Mouse (Mus musculus): ENCODE measurements at regions not wholly inside any gene's neighbourhood (a gene's known extent, or its start where the extent isn't known, plus 50 kb on each side); places are given as distances from the start of the nearest gene placed in this dataset.

GRCm38 (mm10) chr17:75936686-75937380 is 385.1 kb upstream of the Fam98a start:
- Histone ChIP-seq H3K4me3 (ENCODE audit: low read depth, low read length) (no peak overlapping the region), H3K9ac (no peak overlapping the region), H3K4me1 (ENCODE audit: insufficient read depth) (no peaks in the 10 kb centered on the region), H3K36me3 (ENCODE audit: insufficient read depth) (no peaks in the 10 kb centered on the region), H3K4me2 (no peak overlapping the region), H3K27ac (ENCODE audit: low read depth) (no peak overlapping the region), H3K27me3 (ENCODE audit: insufficient read depth, low read length) (no peaks in the 10 kb centered on the region), H3K9me3 (ENCODE audit: low read depth, low read length) (no peaks in the 10 kb centered on the region)
- DNase-seq = no peak
- 79% methylated on average over 6 of the region's 6 CpGs for WGBS
- TF ChIP-seq CTCF (IDR thresholded peaks at IDR 0.05; ENCODE audit: low read depth) = no peak
- no peak for ATAC-seq (ENCODE audit: insufficient read depth)

- DNase-seq (peak; percentile 76), ATAC-seq (ENCODE audit: insufficient read depth) (peak; percentile 60; the same call in 1 of the 2 replicates)
- H3K9ac ChIP-seq = no peak overlapping the region
- 52% methylated on average over 1 of the region's 1 CpGs for WGBS
- no peaks in the 10 kb centered on the region for H3K9me3 ChIP-seq (ENCODE audit: low read depth, low read length)
- H3K4me3 ChIP-seq (ENCODE audit: low read depth, low read length) = no peak overlapping the region
- H3K27ac ChIP-seq (ENCODE audit: low read depth) = no peak overlapping the region
- TF ChIP-seq CTCF (IDR thresholded peaks at IDR 0.05; ENCODE audit: low read depth) = peak; percentile 82
- no peaks in the 10 kb centered on the region for H3K36me3 ChIP-seq (ENCODE audit: insufficient read depth)
- no peaks in the 10 kb centered on the region for H3K4me1 ChIP-seq (ENCODE audit: insufficient read depth)
- no peaks in the 10 kb centered on the region for H3K27me3 ChIP-seq (ENCODE audit: insufficient read depth, low read length)
- no peak overlapping the region for H3K4me2 ChIP-seq
Measured at GRCm38 (mm10) chr17:75931022-75931421, 379.3 kb upstream of the Fam98a start.

GRCm38 (mm10) chr17:75920240-75920639 is 368.5 kb upstream of the Fam98a start:
- no peak for ATAC-seq (ENCODE audit: insufficient read depth)
- H3K4me2 ChIP-seq = no peak overlapping the region
- TF ChIP-seq CTCF (IDR thresholded peaks at IDR 0.05; ENCODE audit: low read depth) = no peak
- no peak overlapping the region for H3K9ac ChIP-seq
- no peaks in the 10 kb centered on the region for H3K27me3 ChIP-seq (ENCODE audit: insufficient read depth, low read length)
- no peaks in the 10 kb centered on the region for H3K9me3 ChIP-seq (ENCODE audit: low read depth, low read length)
- no peak for DNase-seq
- H3K27ac ChIP-seq (ENCODE audit: low read depth) = no peak overlapping the region
- H3K36me3 ChIP-seq (ENCODE audit: insufficient read depth) = no peaks in the 10 kb centered on the region
- H3K4me3 ChIP-seq (ENCODE audit: low read depth, low read length) = no peak overlapping the region
- WGBS = 85% methylated on average over 2 of the region's 2 CpGs
- no peaks in the 10 kb centered on the region for H3K4me1 ChIP-seq (ENCODE audit: insufficient read depth)

GRCm38 (mm10) chr17:75917020-75917419 is 365.3 kb upstream of the Fam98a start:
- no peak for TF ChIP-seq CTCF (IDR thresholded peaks at IDR 0.05; ENCODE audit: low read depth)
- Histone ChIP-seq H3K4me2 (no peak overlapping the region), H3K9me3 (ENCODE audit: low read depth, low read length) (no peaks in the 10 kb centered on the region), H3K36me3 (ENCODE audit: insufficient read depth) (no peaks in the 10 kb centered on the region), H3K4me1 (ENCODE audit: insufficient read depth) (no peaks in the 10 kb centered on the region), H3K4me3 (ENCODE audit: low read depth, low read length) (no peak overlapping the region), H3K9ac (no peak overlapping the region), H3K27ac (ENCODE audit: low read depth) (no peak overlapping the region), H3K27me3 (ENCODE audit: insufficient read depth, low read length) (no peaks in the 10 kb centered on the region)
- 71% methylated on average over 4 of the region's 4 CpGs for WGBS
- no peak for DNase-seq
- no peak for ATAC-seq (ENCODE audit: insufficient read depth)

GRCm38 (mm10) chr17:75916590-75916989 is 364.8 kb upstream of the Fam98a start:
- no peak for TF ChIP-seq CTCF (IDR thresholded peaks at IDR 0.05; ENCODE audit: low read depth)
- Histone ChIP-seq H3K4me3 (ENCODE audit: low read depth, low read length) (no peak overlapping the region), H3K9ac (no peak overlapping the region), H3K27ac (ENCODE audit: low read depth) (no peak overlapping the region), H3K9me3 (ENCODE audit: low read depth, low read length) (no peaks in the 10 kb centered on the region), H3K27me3 (ENCODE audit: insufficient read depth, low read length) (no peaks in the 10 kb centered on the region), H3K4me2 (no peak overlapping the region), H3K4me1 (ENCODE audit: insufficient read depth) (no peaks in the 10 kb centered on the region), H3K36me3 (ENCODE audit: insufficient read depth) (no peaks in the 10 kb centered on the region)
- ATAC-seq (ENCODE audit: insufficient read depth) = no peak
- WGBS = 70% methylated on average over 2 of the region's 2 CpGs
- no peak for DNase-seq

- no peak for DNase-seq
- Histone ChIP-seq H3K36me3 (ENCODE audit: insufficient read depth) (no peaks in the 10 kb centered on the region), H3K27me3 (ENCODE audit: insufficient read depth, low read length) (no peaks in the 10 kb centered on the region), H3K9ac (no peak overlapping the region), H3K9me3 (ENCODE audit: low read depth, low read length) (no peaks in the 10 kb centered on the region), H3K4me3 (ENCODE audit: low read depth, low read length) (no peak overlapping the region), H3K27ac (ENCODE audit: low read depth) (no peak overlapping the region), H3K4me1 (ENCODE audit: insufficient read depth) (no peaks in the 10 kb centered on the region), H3K4me2 (no peak overlapping the region)
- no peak for ATAC-seq (ENCODE audit: insufficient read depth)
- WGBS = 84% methylated on average over 1 of the region's 1 CpGs
- TF ChIP-seq CTCF (IDR thresholded peaks at IDR 0.05; ENCODE audit: low read depth) = no peak
Measured at GRCm38 (mm10) chr17:75915256-75915655, 363.5 kb upstream of the Fam98a start.

GRCm38 (mm10) chr17:75907085-75907484 is 355.3 kb upstream of the Fam98a start:
- 73% methylated on average over 3 of the region's 3 CpGs for WGBS
- no peaks in the 10 kb centered on the region for H3K27me3 ChIP-seq (ENCODE audit: insufficient read depth, low read length)

More at GRCm38 (mm10) chr17:75907085-75907484, 355.3 kb upstream of the Fam98a start:
- no peak overlapping the region for H3K9ac ChIP-seq
- H3K4me1 ChIP-seq (ENCODE audit: insufficient read depth) = no peaks in the 10 kb centered on the region
- DNase-seq (no peak), ATAC-seq (ENCODE audit: insufficient read depth) (no peak)
- H3K4me3 ChIP-seq (ENCODE audit: low read depth, low read length) = no peak overlapping the region
- H3K9me3 ChIP-seq (ENCODE audit: low read depth, low read length) = no peaks in the 10 kb centered on the region
- H3K27ac ChIP-seq (ENCODE audit: low read depth) = no peak overlapping the region
- no peak for TF ChIP-seq CTCF (IDR thresholded peaks at IDR 0.05; ENCODE audit: low read depth)
- H3K36me3 ChIP-seq (ENCODE audit: insufficient read depth) = no peaks in the 10 kb centered on the region
- no peak overlapping the region for H3K4me2 ChIP-seq

Data from lung, embryonic 14.5 days (tissue).